Mouse (Mus musculus) bone marrow, adult 2 months (tissue): Measurements from ENCODE around the gene Ndufs2. TPM values are rescaled to one million over a fixed set of nuclear protein-coding genes. Genes with fewer than 3 reads are reported as not detected.

ENCODE experiments used
- H3K27ac ChIP-seq: fragments of 200-500 bp; 2 replicates; pipeline ENCODE4 v1.5.1; 2012; ENCODE audit warnings: low read depth, mild to moderate bottlenecking, control low read depth, inconsistent platforms, low read length; ENCODE audit not compliant: control insufficient read depth, poor library complexity, insufficient read depth
- H3K4me1 ChIP-seq: fragments of 200-500 bp; 2 replicates; pipeline ENCODE4 v1.6.1; 2011; ENCODE audit warnings: low read length; ENCODE audit not compliant: control insufficient read depth, insufficient read depth
- H3K4me3 ChIP-seq: fragments of 200-500 bp; replicated peaks from 2 replicates; pipeline ENCODE3; 2011; ENCODE audit warnings: mild to moderate bottlenecking, low read depth, low read length, control low read depth; ENCODE audit not compliant: control insufficient read depth
- CTCF ChIP-seq: fragments of 200-500 bp; IDR thresholded peaks from 2 replicates; pipeline ENCODE4 v1.5.1; 2011; ENCODE audit warnings: low read length, control low read depth; ENCODE audit not compliant: control insufficient read depth, insufficient read depth
- POLR2A ChIP-seq: fragments of 200-500 bp; IDR thresholded peaks from 2 replicates; pipeline ENCODE4 v1.6.1; 2011; ENCODE audit warnings: low read depth, mild to moderate bottlenecking, control low read depth, low read length, borderline replicate concordance; ENCODE audit not compliant: control insufficient read depth
- whole genome bisulfite sequencing: fragments of 180-500 bp; shearing (Covaris S2); methylation state at CpG from one replicate; pipeline ENCODE4 v1.1.7; 2018; 5-methylcytosine and 5-hydroxymethylcytosine counted together
- polyA plus RNA-seq: library from polyadenylated mRNA; stranded (reverse); fragments of >200 nt; gene quantifications from 2 replicates; pipeline ENCODE4 v1.2.4, GENCODE M21; 2011; ENCODE audit warnings: low replicate concordance; ENCODE audit not compliant: missing spikeins, insufficient read depth, insufficient read length

Gene Ndufs2
- polyA plus RNA-seq, 1 experiment, result 109 TPM

GRCm38 (mm10) chr1:171189046-171189445, 62.1 kb downstream of the Ndufs2 start:
- Histone ChIP-seq H3K27ac (no peak overlapping the region), H3K4me3 (no peak overlapping the region), H3K4me1 (no peaks in the 10 kb centered on the region)
- WGBS, result 63% methylated on average over 8 of the region's 8 CpGs
- no peak for TF ChIP-seq POLR2A
- TF ChIP-seq CTCF, result no peak

DNA sequence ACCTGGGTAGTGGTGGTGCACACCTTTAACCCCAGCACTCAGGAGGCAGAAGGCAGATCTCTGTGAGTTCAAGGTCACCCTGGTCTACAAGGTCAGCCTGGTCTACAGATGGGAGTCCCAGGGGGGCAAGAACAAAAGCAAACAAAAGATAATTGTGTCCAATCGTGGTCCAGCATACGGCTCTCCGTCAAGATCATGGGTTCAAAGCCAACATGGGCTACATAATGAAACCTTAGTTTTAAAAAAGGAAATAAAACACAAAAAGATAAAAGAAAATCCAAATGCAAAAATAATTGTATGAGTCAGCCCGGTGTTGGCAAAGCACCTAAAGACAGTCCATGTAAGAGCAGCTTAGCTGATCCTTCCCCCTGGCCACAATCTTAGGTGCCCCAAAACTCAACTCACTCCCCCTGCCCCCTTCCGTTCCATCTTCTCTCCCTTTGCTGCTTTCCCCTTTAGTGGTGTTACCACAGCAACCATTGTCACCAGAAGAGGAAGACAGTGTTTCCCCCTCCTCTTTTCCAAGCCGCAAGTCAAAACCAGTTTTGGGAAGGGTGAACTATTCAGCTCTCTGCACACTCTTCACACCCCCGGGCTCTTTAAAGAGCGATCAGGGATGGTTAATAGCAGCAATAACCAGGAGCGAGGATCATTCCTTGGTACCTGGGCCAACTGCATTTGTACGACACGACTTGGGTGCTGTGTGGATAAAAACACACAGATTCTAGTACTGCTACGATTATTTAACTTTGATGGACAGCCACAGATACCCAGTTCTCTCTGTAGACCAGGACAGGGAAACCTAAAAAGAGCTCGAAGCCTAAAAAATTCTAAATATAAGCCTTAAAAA, 63.1 kb downstream of the Ndufs2 start:
- TF ChIP-seq CTCF (no peak), POLR2A (no peak)
- H3K4me1 ChIP-seq, result no peaks in the 10 kb centered on the region; the same call in 1 of the 2 replicates
- H3K4me3 ChIP-seq, result no peak overlapping the region
- 14% methylated on average over 13 of the region's 13 CpGs for WGBS
- H3K27ac ChIP-seq, result no peak overlapping the region

- Histone ChIP-seq H3K4me1 (no peaks in the 10 kb centered on the region; the same call in 1 of the 2 replicates), H3K4me3 (no peak overlapping the region), H3K27ac (no peak overlapping the region)
- TF ChIP-seq CTCF (no peak), POLR2A (no peak)
- WGBS, result 81% methylated on average over 8 of the region's 8 CpGs
These were observed 65.5 kb downstream of the Ndufs2 start for GRCm38 (mm10) chr1:171185655-171186054.

Other genes starting within 250 kb of the Ndufs2 start
- gene Fcgr4, start 232.5 kb downstream of the Ndufs2 start, polyA plus RNA-seq, result 10.4 and 24.3 TPM in 2 replicates
- 18.2 and 56.7 TPM in 2 replicates for gene Fcgr3, start 186.5 kb downstream of the Ndufs2 start, polyA plus RNA-seq
- gene Cfap126, start 137.5 kb downstream of the Ndufs2 start, polyA plus RNA-seq, result not detected in 2 replicates
- gene Sdhc, start 100.8 kb downstream of the Ndufs2 start, polyA plus RNA-seq, result 63.6 and 72.1 TPM in 2 replicates
- not detected in 2 replicates for gene Mpz, start 100.7 kb downstream of the Ndufs2 start, polyA plus RNA-seq
- 4.3 and 5.1 TPM in 2 replicates for gene Pcp4l1, start 55.1 kb downstream of the Ndufs2 start, polyA plus RNA-seq
- 0.80 and 1.0 TPM in 2 replicates for gene Nr1i3, start 37.4 kb downstream of the Ndufs2 start, polyA plus RNA-seq
- gene Tomm40l, start 28.9 kb downstream of the Ndufs2 start, polyA plus RNA-seq, result 10.8 and 20.1 TPM in 2 replicates
- 66.3 and 203 TPM in 2 replicates for gene Apoa2, start 26.3 kb downstream of the Ndufs2 start, polyA plus RNA-seq
- 102 and 317 TPM in 2 replicates for gene Fcer1g, start 17.0 kb downstream of the Ndufs2 start, polyA plus RNA-seq
- 0.25 TPM in 1 of 2 replicates, not detected in the other for gene Adamts4, start 967 bp downstream of the Ndufs2 start, polyA plus RNA-seq
- 29.8 and 67.5 TPM in 2 replicates for gene B4galt3, start 18.9 kb upstream of the Ndufs2 start, polyA plus RNA-seq
- 197 and 282 TPM in 2 replicates for gene Ppox, start 29.8 kb upstream of the Ndufs2 start, polyA plus RNA-seq
- gene Usp21, start 36.6 kb upstream of the Ndufs2 start, polyA plus RNA-seq, result 39.1 and 60.0 TPM in 2 replicates
- gene Ufc1, start 43.6 kb upstream of the Ndufs2 start, polyA plus RNA-seq, result 34.0 and 84.2 TPM in 2 replicates
- gene Dedd, start 77.8 kb upstream of the Ndufs2 start, polyA plus RNA-seq, result 31.6 and 49.7 TPM in 2 replicates
- gene Nit1, start 94.3 kb upstream of the Ndufs2 start, polyA plus RNA-seq, result 16.0 and 18.8 TPM in 2 replicates
- 73.2 and 94.4 TPM in 2 replicates for gene Pfdn2, start 94.3 kb upstream of the Ndufs2 start, polyA plus RNA-seq
- 1.3 TPM in 1 of 2 replicates, not detected in the other for gene Klhdc9, start 109.4 kb upstream of the Ndufs2 start, polyA plus RNA-seq
- gene Nectin4, start 118.7 kb upstream of the Ndufs2 start, polyA plus RNA-seq, result 0.27 and 1.1 TPM in 2 replicates
- gene Arhgap30, start 137.6 kb upstream of the Ndufs2 start, polyA plus RNA-seq, result 36.8 and 72.9 TPM in 2 replicates
- gene Usf1, start 159.9 kb upstream of the Ndufs2 start, polyA plus RNA-seq, result 48.6 and 92.2 TPM in 2 replicates
- 8.7 and 19.3 TPM in 2 replicates for gene Tstd1, start 167.5 kb upstream of the Ndufs2 start, polyA plus RNA-seq
- 13.2 and 21.5 TPM in 2 replicates for gene F11r, start 186.1 kb upstream of the Ndufs2 start, polyA plus RNA-seq